Mouse (Mus musculus): ENCODE measurements around the gene Efcab11.

GRCm38 (mm10) chr12:99764053-99764452 lies 120.2 kb downstream of the Efcab11 start:
- TF ChIP-seq GATA1 (IDR thresholded peaks at IDR 0.05; ENCODE audit: borderline replicate concordance, low read length) (no peak), FLI1 (IDR thresholded peaks at IDR 0.05; ENCODE audit: low read length) (no peak)

All from megakaryocyte, embryonic 14.5 days (primary cell).